Mouse (Mus musculus) kidney, adult 9 months (tissue): Measurements from ENCODE around the gene Lrrc43.
"Not testable (repeated sequence)": the region's sequence is repeated elsewhere in the genome, so short reads cannot be mapped to it uniquely, and the experiment has no call there.

ENCODE experiments used
- DNase-seq: peaks from one replicate; pipeline ENCODE4 v3.0.0; 2022

Gene Lrrc43

GRCm38 (mm10) chr5:123489112-123489785, at the start of gene Lrrc43, which contains the start of gene Il31:
Gene Lrrc43, plus strand, starts transcription at chr5:123489305.
Gene Il31, minus strand, starts transcription at chr5:123489489.
- no peak for DNase-seq

GRCm38 (mm10) chr5:123439312-123439711, 49.8 kb upstream of the Lrrc43 start:
- DNase-seq: no peak

GRCm38 (mm10) chr5:123439941-123440340, 49.2 kb upstream of the Lrrc43 start:
- DNase-seq: peak; percentile 20

GRCm38 (mm10) chr5:123440664-123441063, 48.4 kb upstream of the Lrrc43 start:
- no peak for DNase-seq

- DNase-seq: no peak
These were observed 46.8 kb upstream of the Lrrc43 start for GRCm38 (mm10) chr5:123442283-123442682.

GRCm38 (mm10) chr5:123444069-123444468, 45.0 kb upstream of the Lrrc43 start:
- DNase-seq: peak; percentile 66

GRCm38 (mm10) chr5:123444849-123445334, 44.2 kb upstream of the Lrrc43 start:
- no peak for DNase-seq

GRCm38 (mm10) chr5:123451886-123452285, 37.2 kb upstream of the Lrrc43 start:
- no peak for DNase-seq

- no peak for DNase-seq
These were observed 27.7 kb upstream of the Lrrc43 start for GRCm38 (mm10) chr5:123461420-123461819.

GRCm38 (mm10) chr5:123464638-123465037, 24.5 kb upstream of the Lrrc43 start:
- no peak for DNase-seq

- DNase-seq: no peak
These were observed 18.2 kb upstream of the Lrrc43 start for GRCm38 (mm10) chr5:123470784-123471400.

GRCm38 (mm10) chr5:123473817-123474216, 15.3 kb upstream of the Lrrc43 start:
- DNase-seq: no peak

- DNase-seq: no peak
These were observed 1.3 kb upstream of the Lrrc43 start for GRCm38 (mm10) chr5:123487659-123488395.

GRCm38 (mm10) chr5:123489935-123490334, 830 bp downstream of the Lrrc43 start:
- DNase-seq: no peak

- DNase-seq: peak; percentile 17
These were observed 10.6 kb downstream of the Lrrc43 start for GRCm38 (mm10) chr5:123499717-123500116.

- no peak for DNase-seq
These were observed 12.9 kb downstream of the Lrrc43 start for GRCm38 (mm10) chr5:123501973-123502372.

- peak; percentile 73 for DNase-seq
These were observed 19.0 kb downstream of the Lrrc43 start for GRCm38 (mm10) chr5:123507936-123508723.

- no peak for DNase-seq
These were observed 19.8 kb downstream of the Lrrc43 start for GRCm38 (mm10) chr5:123508921-123509320.

GRCm38 (mm10) chr5:123510160-123510559, 21.1 kb downstream of the Lrrc43 start, which contains the start of gene B3gnt4:
Gene B3gnt4, plus strand, starts transcription at chr5:123510460.
- no peak for DNase-seq

- DNase-seq: not testable (repeated sequence)
These were observed 22.3 kb downstream of the Lrrc43 start for GRCm38 (mm10) chr5:123511426-123511825.

- no peak for DNase-seq
These were observed 23.0 kb downstream of the Lrrc43 start for GRCm38 (mm10) chr5:123512102-123512501.

GRCm38 (mm10) chr5:123514871-123515270, 25.8 kb downstream of the Lrrc43 start:
- no peak for DNase-seq

- DNase-seq: no peak
These were observed 31.6 kb downstream of the Lrrc43 start for GRCm38 (mm10) chr5:123520666-123521065.
